In the genomic region with DNA sequence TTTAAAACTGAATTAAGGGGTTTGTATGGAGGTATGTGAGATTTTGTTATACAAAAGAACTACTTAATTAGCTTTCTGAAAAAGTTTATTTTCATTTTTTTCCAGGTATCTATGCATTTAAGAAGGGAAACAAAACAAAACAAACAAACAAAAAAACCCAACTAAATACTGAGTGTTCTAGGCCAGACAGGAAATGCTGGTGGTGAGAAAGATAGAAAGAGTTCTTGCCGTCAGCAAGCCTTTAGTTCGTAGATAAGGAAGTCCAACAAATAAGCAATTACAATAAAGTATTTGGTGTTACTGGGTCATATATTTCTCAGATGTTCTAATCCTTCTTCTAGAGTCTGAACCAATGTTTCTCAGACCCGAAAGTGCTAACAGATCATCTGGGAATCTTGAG, we compare ENCODE assay signal across 9 mouse cellular contexts. TPM values are rescaled to one million over a fixed set of nuclear protein-coding genes. Genes with fewer than 3 reads are reported as not detected.
DNase-seq lines count a peak whose midpoint lies in the region; ATAC-seq and TF ChIP-seq lines count a peak whose summit lies in the region.
"Had no signal": no experiment of that assay in that cellular context is flagged by ENCODE, and none has a peak within 500 bp of the region (broad histone marks: within the 10 kb centered on the region; RNA-seq: fewer than 3 reads in every experiment).

No protein-coding gene starts in this region.

- H3K79me2 ChIP-seq in MEL (ENCODE audit: control insufficient read depth, insufficient read depth, low read length, poor library complexity) = no peaks in the 10 kb centered on the region; the same call in 1 of the 2 replicates

- no peak for TF ChIP-seq POLR2A in MEL (IDR thresholded peaks at IDR 0.05; ENCODE audit: control insufficient read depth in 1 of 2, insufficient read depth in 1 of 2, low read depth in 1 of 2, low read length in 2 of 2, poor library complexity in 1 of 2)

- 68% methylated on average over 3 of the region's 3 CpGs for WGBS in heart, embryonic 15.5 days
- WGBS in forebrain, embryonic 12.5 days = 70% methylated on average over 3 of the region's 3 CpGs
- WGBS in liver, embryonic 15.5 days (ENCODE audit: insufficient replicate concordance) = 21% methylated on average over 3 of the region's 3 CpGs

- no peak overlapping the region for H3K9ac ChIP-seq in heart, embryonic 15.5 days
- H3K9ac ChIP-seq in MEL (ENCODE audit: control insufficient read depth, low read depth, low read length, poor library complexity, severe bottlenecking) = peak overlapping the region; percentile 70
- no peak overlapping the region for H3K9ac ChIP-seq in forebrain, embryonic 12.5 days
- H3K9ac ChIP-seq in liver, embryonic 15.5 days = no peak overlapping the region; the same call in 1 of the 2 replicates

- no peaks in the 10 kb centered on the region for H3K36me3 ChIP-seq in heart, embryonic 15.5 days
- peaks cover 0 to 24% of the 10 kb centered on the region in 2 experiments; a peak in 2 of 4 replicates for H3K36me3 ChIP-seq in MEL (ENCODE audit: control insufficient read depth in 1 of 2, insufficient read depth in 2 of 2, low read length in 2 of 2)
- H3K36me3 ChIP-seq in forebrain, embryonic 12.5 days (replicated peaks) = no peaks in the 10 kb centered on the region
- H3K36me3 ChIP-seq in liver, embryonic 15.5 days (replicated peaks) = no peaks in the 10 kb centered on the region

- peak overlapping the region; percentile 94; the same call in 1 of the 2 replicates for H3K4me2 ChIP-seq in heart, embryonic 15.5 days
- H3K4me2 ChIP-seq in forebrain, embryonic 12.5 days = peak overlapping the region; percentile 85
- H3K4me2 ChIP-seq in liver, embryonic 15.5 days = peak overlapping the region; percentile 97

- H3K4me1 ChIP-seq in heart, embryonic 15.5 days (replicated peaks) = peaks cover 8% of the 10 kb centered on the region; the same call in 1 of the 2 replicates
- peaks cover 12 to 13% of the 10 kb centered on the region in 2 experiments for H3K4me1 ChIP-seq in MEL (ENCODE audit: control insufficient read depth in 1 of 2, insufficient read depth in 2 of 2, low read length in 2 of 2)
- H3K4me1 ChIP-seq in forebrain, embryonic 12.5 days = peaks cover 11% of the 10 kb centered on the region; the same call in 1 of the 2 replicates
- peaks cover 31% of the 10 kb centered on the region for H3K4me1 ChIP-seq in liver, embryonic 15.5 days (replicated peaks)

- intact Hi-C loops in left cerebral cortex, postnatal 25 days (cut with DNase I) = loop anchor here (5.0 kb wide), 1 partner anchor 242 kb away; no protein-coding TSS in a partner anchor

- no peaks in the 10 kb centered on the region for H3K9me3 ChIP-seq in heart, embryonic 15.5 days (replicated peaks)
- no peaks in the 10 kb centered on the region for H3K9me3 ChIP-seq in MEL (replicated peaks; ENCODE audit: insufficient read depth, low read length)
- H3K9me3 ChIP-seq in forebrain, embryonic 12.5 days = no peaks in the 10 kb centered on the region
- H3K9me3 ChIP-seq in liver, embryonic 15.5 days (replicated peaks) = no peaks in the 10 kb centered on the region

- DNase-seq in heart, adult 8-10 months (ENCODE audit: low spot score) = no peak
- DNase-seq in MEL (ENCODE audit: low read depth, low spot score) = peak; percentile 63
- no peak for DNase-seq in left cerebral cortex, postnatal 25 days (ENCODE audit: low spot score in 2 of 2)
- no peak for DNase-seq in embryo, embryonic 11 days
- no peak for DNase-seq in urinary bladder, postnatal 14 days (ENCODE audit: low spot score)

- TF ChIP-seq CTCF in MEL (IDR thresholded peaks at IDR 0.05 in 2 of 3, conservative IDR thresholded peaks at IDR 0.05 in 1 of 3; ENCODE audit: control insufficient read depth in 1 of 3, insufficient read depth in 1 of 3, low read depth in 2 of 3, low read length in 3 of 3, poor library complexity in 1 of 3, severe bottlenecking in 1 of 3) = no peak

- H3K27ac ChIP-seq in heart, embryonic 15.5 days = no peak overlapping the region
- H3K27ac ChIP-seq in MEL (ENCODE audit: control insufficient read depth, low read depth, low read length) = peak overlapping the region; percentile 62
- H3K27ac ChIP-seq in forebrain, embryonic 12.5 days = no peak overlapping the region
- no peak overlapping the region; the same call in 1 of the 2 replicates for H3K27ac ChIP-seq in liver, embryonic 15.5 days (replicated peaks)

- no peaks in the 10 kb centered on the region for H3K27me3 ChIP-seq in heart, embryonic 15.5 days
- H3K27me3 ChIP-seq in MEL (ENCODE audit: control insufficient read depth in 1 of 2, insufficient read depth in 2 of 2, low read length in 2 of 2) = no peaks in the 10 kb centered on the region
- no peaks in the 10 kb centered on the region for H3K27me3 ChIP-seq in forebrain, embryonic 12.5 days
- no peaks in the 10 kb centered on the region for H3K27me3 ChIP-seq in liver, embryonic 15.5 days

- no peak for TF ChIP-seq RAD21 in MEL (IDR thresholded peaks at IDR 0.05; ENCODE audit: low read depth, low read length)

- peak overlapping the region; percentile 11; the same call in 1 of the 2 replicates for H3K4me3 ChIP-seq in heart, embryonic 15.5 days
- H3K4me3 ChIP-seq in MEL (ENCODE audit: control insufficient read depth in 1 of 2, insufficient read depth in 1 of 2, low read depth in 2 of 2, low read length in 2 of 2) = peak overlapping the region; percentile 22 to 96
- peak overlapping the region; percentile 79; the same call in 1 of the 2 replicates for H3K4me3 ChIP-seq in forebrain, embryonic 12.5 days (replicated peaks)
- H3K4me3 ChIP-seq in liver, embryonic 15.5 days (replicated peaks) = peak overlapping the region; percentile 81; the same call in 1 of the 2 replicates

- no peak for ATAC-seq in heart, embryonic 15.5 days (replicated peaks; ENCODE audit: insufficient number of reproducible peaks, insufficient read depth, low FRiP score, low read depth)
- no peak for ATAC-seq in forebrain, embryonic 12.5 days (ENCODE audit: low FRiP score)
- ATAC-seq in liver, embryonic 15.5 days (ENCODE audit: insufficient read depth) = no peak

- TF ChIP-seq EP300 in MEL (IDR thresholded peaks at IDR 0.05; ENCODE audit: low read depth in 1 of 2, low read length in 2 of 2) = peak; percentile 81 to 86

TF ChIP-seq in MEL, 35 proteins besides CTCF, POLR2A, EP300 and RAD21 (continues in another document):
- TF ChIP-seq TBP (IDR thresholded peaks at IDR 0.05; ENCODE audit: low read depth, low read length) = no peak
- TF ChIP-seq GABPA (IDR thresholded peaks at IDR 0.05; ENCODE audit: low read depth, low read length) = no peak
- 0 out of 2 replicates have a peak, but pooled peaks have one; percentile 13 for TF ChIP-seq HCFC1 (IDR thresholded peaks at IDR 0.05; ENCODE audit: low read depth, low read length)
- no peak for TF ChIP-seq MAZ (IDR thresholded peaks at IDR 0.05; ENCODE audit: low read depth, low read length)
- 0 out of 2 replicates have a peak, but pooled peaks have one; percentile 37 for TF ChIP-seq ZNF384 (IDR thresholded peaks at IDR 0.05; ENCODE audit: low read depth, low read length)
- 0 out of 2 replicates have a peak, but pooled peaks have one; percentile 36 for TF ChIP-seq CHD1 (IDR thresholded peaks at IDR 0.05; ENCODE audit: low read depth, low read length)
- TF ChIP-seq POLR2AphosphoS2 (IDR thresholded peaks at IDR 0.05; ENCODE audit: low read length) = no peak
- no peak for TF ChIP-seq MEF2A (IDR thresholded peaks at IDR 0.05; ENCODE audit: extremely low read depth, insufficient replicate concordance, low read depth, low read length, poor library complexity, severe bottlenecking)
- TF ChIP-seq MYB (IDR thresholded peaks at IDR 0.05; ENCODE audit: low read depth, low read length) = no peak
- peak; percentile 48 for TF ChIP-seq RCOR1 (IDR thresholded peaks at IDR 0.05; ENCODE audit: low read depth, low read length)
- TF ChIP-seq GATA1 (IDR thresholded peaks at IDR 0.05; ENCODE audit: low read depth, low read length) = peak; percentile 83
- TF ChIP-seq SIN3A (IDR thresholded peaks at IDR 0.05; ENCODE audit: low read length) = peak; percentile 60
- peak; percentile 85 for TF ChIP-seq TCF12 (IDR thresholded peaks at IDR 0.05; ENCODE audit: low read depth, low read length)
- peak; percentile 80 for TF ChIP-seq TAL1 (IDR thresholded peaks at IDR 0.05; ENCODE audit: low read length)
- no peak for TF ChIP-seq ELF1 (IDR thresholded peaks at IDR 0.05; ENCODE audit: low read depth, low read length)
- no peak for TF ChIP-seq MYC (IDR thresholded peaks at IDR 0.05; ENCODE audit: low read depth, low read length)
- TF ChIP-seq MAFK (IDR thresholded peaks at IDR 0.05; ENCODE audit: borderline replicate concordance, low read depth, low read length) = no peak

RNA-seq across cellular contexts. Expression of gene Pgm2l1, which starts 1.8 kb away (rescaled TPM):
- 1.2 and 1.3 TPM in 2 replicates for polyA plus RNA-seq in heart, embryonic 15.5 days (2015; fragmentation: Nextera tagmentation; extraction: Ambion mirVana)
- total RNA-seq in heart, adult 8-10 months (2022) = 1 to 10 TPM; 5.5 to 7.9 (median 7.2) TPM
- total RNA-seq in MEL (2012; rRNA removed) = 4.4 and 5.7 TPM in 2 replicates
- polyA plus RNA-seq in MEL (2012; ENCODE audit: insufficient read depth in 1 of 2, insufficient read length in 2 of 2, low read depth in 1 of 2, low replicate concordance in 2 of 2, missing spikeins in 1 of 2) = 10 to 100 TPM in 1 of 2 experiments, not detected in 1; 10.5 TPM
- polyA plus RNA-seq in forebrain, embryonic 12.5 days (2016; fragmentation: Nextera tagmentation; extraction: Ambion mirVana) = 8.0 and 8.9 TPM in 2 replicates
- 1.4 and 1.8 TPM in 2 replicates for polyA plus RNA-seq in liver, embryonic 15.5 days (2015; fragmentation: Nextera tagmentation; extraction: Ambion mirVana)
- total RNA-seq in left cerebral cortex, postnatal 25 days (2021) = 100 to 1,000 TPM; 303 to 336 TPM

RNA-seq across cellular contexts. Expression of gene Kcne3, which starts 52.7 kb away (rescaled TPM):
- polyA plus RNA-seq in heart, embryonic 15.5 days (2015; fragmentation: Nextera tagmentation; extraction: Ambion mirVana) = 6.7 and 7.4 TPM in 2 replicates
- total RNA-seq in heart, adult 8-10 months (2022) = 1 to 10 TPM in 1 of 4 experiments, under 1 TPM in 3; 0.28 to 1.5 (median 0.66) TPM
- 3.8 and 6.7 TPM in 2 replicates for total RNA-seq in MEL (2012; rRNA removed)
- polyA plus RNA-seq in MEL (2012; ENCODE audit: insufficient read depth in 1 of 2, insufficient read length in 2 of 2, low read depth in 1 of 2, low replicate concordance in 2 of 2, missing spikeins in 1 of 2) = 1 to 10 TPM in 1 of 2 experiments, not detected in 1; 4.9 TPM
- 2.0 and 3.0 TPM in 2 replicates for polyA plus RNA-seq in forebrain, embryonic 12.5 days (2016; fragmentation: Nextera tagmentation; extraction: Ambion mirVana)
- polyA plus RNA-seq in liver, embryonic 15.5 days (2015; fragmentation: Nextera tagmentation; extraction: Ambion mirVana) = 1.2 and 1.8 TPM in 2 replicates
- total RNA-seq in left cerebral cortex, postnatal 25 days (2021) = not detected
- total RNA-seq: ES-E14 had no signal

RNA-seq across cellular contexts. Expression of gene P4ha3, which starts 56.4 kb away (rescaled TPM):
- polyA plus RNA-seq in heart, embryonic 15.5 days (2015; fragmentation: Nextera tagmentation; extraction: Ambion mirVana) = 11.8 and 18.9 TPM in 2 replicates
- under 1 TPM in 3 of 4 experiments, not detected in 1; 0.12 to 0.29 (median 0.16) TPM for total RNA-seq in heart, adult 8-10 months (2022)
- total RNA-seq in MEL (2012; rRNA removed) = 0.35 and 0.39 TPM in 2 replicates
- not detected for polyA plus RNA-seq in MEL (2012; ENCODE audit: insufficient read depth in 1 of 2, insufficient read length in 2 of 2, low read depth in 1 of 2, low replicate concordance in 2 of 2, missing spikeins in 1 of 2)
- 4.1 and 4.2 TPM in 2 replicates for polyA plus RNA-seq in forebrain, embryonic 12.5 days (2016; fragmentation: Nextera tagmentation; extraction: Ambion mirVana)
- polyA plus RNA-seq in liver, embryonic 15.5 days (2015; fragmentation: Nextera tagmentation; extraction: Ambion mirVana) = 1.0 and 1.2 TPM in 2 replicates
- total RNA-seq in left cerebral cortex, postnatal 25 days (2021) = 1 to 10 TPM; 6.0 TPM

Comparison
In these comparisons a context has a peak if more than half of its experiments do, and no peak if none do; other contexts are left out.
1. H3K4me3 ChIP-seq: peak in every context shown above with its lines; median percentile 81 in liver, embryonic 15.5 days; 79 in forebrain, embryonic 12.5 days; 59 in MEL; 11 in heart, embryonic 15.5 days.